Mouse (Mus musculus) E14TG2a.4 (cell line): ENCODE measurements around the gene Thnsl2.

Experiments
- CTCF ChIP-seq: conservative IDR thresholded peaks from 2 replicates; pipeline ENCODE4 v1.5.1; 2014; ENCODE audit warnings: low read length
- NANOG ChIP-seq: IDR thresholded peaks from 2 replicates; pipeline ENCODE4 v1.6.1; 2014; ENCODE audit warnings: borderline replicate concordance, low read length, mixed read lengths

- TF ChIP-seq CTCF = peak; percentile 48
- TF ChIP-seq NANOG = no peak
Measured at GRCm38 (mm10) chr6:71166551-71167169, 22.4 kb upstream of the Thnsl2 start.
